Mouse (Mus musculus) liver, embryonic 15.5 days (tissue): ENCODE data around the gene Carhsp1. TPM values are rescaled to one million over a fixed set of nuclear protein-coding genes. Genes with fewer than 3 reads are reported as not detected.

ENCODE experiments used
- ATAC-seq: fragments of 200-750 bp; cut with Nextera tagmentation; 2 replicates; pipeline ENCODE4 v1.8.0; 2017; ENCODE audit warnings: moderate number of reproducible peaks, mild to moderate bottlenecking, moderate library complexity; ENCODE audit not compliant: insufficient read depth
- H3K27ac ChIP-seq: fragments of 300-500 bp; sonication (generic); replicated peaks from 2 replicates; pipeline ENCODE4 v1.5.1; 2015; ENCODE audit warnings: mild to moderate bottlenecking, inconsistent platforms
- H3K27me3 ChIP-seq: fragments of 300-500 bp; sonication (generic); 2 replicates; pipeline ENCODE4 v1.6.1; 2015; ENCODE audit warnings: mild to moderate bottlenecking, inconsistent platforms
- H3K36me3 ChIP-seq: fragments of 300-500 bp; sonication (generic); replicated peaks from 2 replicates; pipeline ENCODE4 v1.6.1; 2015; ENCODE audit warnings: moderate library complexity, mild to moderate bottlenecking, inconsistent platforms
- H3K4me1 ChIP-seq: fragments of 300-500 bp; sonication (generic); replicated peaks from 2 replicates; pipeline ENCODE4 v1.6.1; 2015; ENCODE audit warnings: inconsistent platforms
- H3K4me2 ChIP-seq: fragments of 300-500 bp; sonication (generic); 2 replicates; pipeline ENCODE4 v1.6.1; 2015; ENCODE audit warnings: moderate library complexity, mild to moderate bottlenecking, inconsistent platforms
- H3K4me3 ChIP-seq: fragments of 300-500 bp; sonication (generic); replicated peaks from 2 replicates; pipeline ENCODE4 v1.5.1; 2015; ENCODE audit warnings: mild to moderate bottlenecking, inconsistent platforms
- H3K9ac ChIP-seq: fragments of 300-500 bp; sonication (generic); 2 replicates; pipeline ENCODE4 v1.6.1; 2015; ENCODE audit warnings: moderate library complexity, mild to moderate bottlenecking, inconsistent platforms
- H3K9me3 ChIP-seq: fragments of 300-500 bp; sonication (generic); replicated peaks from 2 replicates; pipeline ENCODE4 v1.6.1; 2016; ENCODE audit warnings: inconsistent platforms
- WGBS: fragments of 180-500 bp; shearing (Covaris S2); methylation state at CpG from one replicate; pipeline ENCODE4 v1.1.7; 2015; ENCODE audit warnings: mixed read lengths; ENCODE audit not compliant: insufficient replicate concordance; 5-methylcytosine and 5-hydroxymethylcytosine counted together
- microRNA-seq: library from miRNA; unstranded; fragments of <30 nt; microRNA quantifications from one replicate; pipeline ENCODE4, GENCODE M21; 2016
- polyA plus RNA-seq: library from polyadenylated mRNA; unstranded; fragments of >200 nt; fragmentation: Nextera tagmentation; extraction: Ambion mirVana; gene quantifications from 2 replicates; pipeline ENCODE4 v1.2.1, GENCODE M21; 2015

The Carhsp1 gene
- polyA plus RNA-seq, 1 experiment from 2014 or later = 85.9 TPM

DNA sequence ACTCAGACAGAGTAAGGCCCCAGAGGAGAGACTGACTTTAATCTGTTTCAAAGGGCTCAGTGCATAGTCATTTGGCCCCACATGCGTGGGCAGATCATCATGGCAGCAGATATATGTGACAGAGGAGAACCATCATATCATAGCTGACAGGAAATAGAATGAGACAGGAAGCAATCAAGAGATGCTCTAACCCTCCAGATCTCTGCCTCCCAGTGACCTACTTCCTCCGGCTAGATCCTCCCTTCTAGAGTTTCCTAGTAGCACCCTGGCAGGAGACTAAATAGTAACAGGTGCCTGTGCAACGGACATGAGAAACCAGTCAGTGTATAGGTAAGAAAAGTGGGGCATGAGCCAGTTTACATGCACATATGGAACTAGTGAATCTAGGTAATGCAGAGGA, 61.6 kb downstream of the Carhsp1 start:
- no peak overlapping the region for H3K9ac ChIP-seq
- peaks cover 47% of the 10 kb centered on the region for H3K4me1 ChIP-seq
- peaks cover 12% of the 10 kb centered on the region; the same call in 1 of the 2 replicates for H3K36me3 ChIP-seq
- H3K27me3 ChIP-seq = no peaks in the 10 kb centered on the region
- H3K27ac ChIP-seq = no peak overlapping the region
- no peaks in the 10 kb centered on the region for H3K9me3 ChIP-seq
- no peak for ATAC-seq
- no peak overlapping the region for H3K4me3 ChIP-seq
- WGBS = 53% methylated on average over 3 of the region's 3 CpGs
- no peak overlapping the region for H3K4me2 ChIP-seq

Small RNAs within 50 kb of the gene (microRNA-seq; reads per million reads assigned to microRNA genes)
- not detected for gene Gm22137

Other genes with a start within 250 kb of the Carhsp1 start
- gene Tmem114, start 247.0 kb downstream of the Carhsp1 start, polyA plus RNA-seq = not detected in 2 replicates
- gene Mettl22, start 201.4 kb downstream of the Carhsp1 start, polyA plus RNA-seq = 7.3 and 7.7 TPM in 2 replicates
- gene Abat, start 158.7 kb downstream of the Carhsp1 start, polyA plus RNA-seq = 30.2 and 34.8 TPM in 2 replicates
- 30.4 and 31.5 TPM in 2 replicates for gene Pmm2, start 34.5 kb downstream of the Carhsp1 start, polyA plus RNA-seq
- 8.9 and 9.8 TPM in 2 replicates for gene Tmem186, start 34.4 kb downstream of the Carhsp1 start, polyA plus RNA-seq
- 0.24 TPM in 1 of 2 replicates, not detected in the other for gene Gm5767, start 8.6 kb upstream of the Carhsp1 start, polyA plus RNA-seq
- gene Usp7, start 120.2 kb upstream of the Carhsp1 start, polyA plus RNA-seq = 24.4 and 29.4 TPM in 2 replicates
- gene 1810013L24Rik, start 157.9 kb upstream of the Carhsp1 start, polyA plus RNA-seq = 12.7 and 14.1 TPM in 2 replicates